Mouse (Mus musculus) heart, postnatal 0 days (tissue): ENCODE results near the gene Gm42372.

Experiments used
- CTCF ChIP-seq: IDR thresholded peaks from 2 replicates; pipeline ENCODE4 v1.5.1; 2016; ENCODE audit warnings: antibody characterized with exemption, control low read depth, low read depth
- EP300 ChIP-seq: IDR thresholded peaks from 2 replicates; pipeline ENCODE4 v1.6.1; 2016; ENCODE audit warnings: antibody characterized with exemption, low read depth

GRCm38 (mm10) chr7:17026710-17027587, 44.1 kb downstream of the Gm42372 start:
- TF ChIP-seq EP300: no peak
- TF ChIP-seq CTCF: peak; percentile 58
